In genomic region chr1:126916369-126916768, GRCm38 (mm10) we compare ENCODE assay signal across 16 mouse cellular contexts.
DNase-seq lines count a peak whose midpoint lies in the region; ATAC-seq lines count a peak whose summit lies in the region.
"Had no signal": no experiment of that assay in that cellular context is flagged by ENCODE, and none has a peak within 500 bp of the region (broad histone marks: within the 10 kb centered on the region; RNA-seq: fewer than 3 reads in every experiment).

No protein-coding gene starts in this region.

- H3K27ac ChIP-seq in hindbrain, embryonic 11.5 days (ENCODE audit: low read depth, low read length): no peak overlapping the region
- H3K27ac ChIP-seq in midbrain, embryonic 13.5 days: no peak overlapping the region
- H3K27ac ChIP-seq: embryonic facial prominence, embryonic 13.5 days; heart, embryonic 13.5 days; lung, embryonic 15.5 days had no signal

- DNase-seq in R1 (ENCODE audit: low read depth, low spot score): peak; percentile 75
- DNase-seq in embryo, embryonic 9.5 days (ENCODE audit: extremely low spot score): peak; percentile 22
- peak; percentile 54 for DNase-seq in hindbrain, embryonic 11.5 days (ENCODE audit: low spot score)
- DNase-seq in lung, adult 18-20 months: no peak
- no peak for DNase-seq in right cerebral cortex, postnatal 36 days (ENCODE audit: low spot score in 2 of 2)
- DNase-seq: cerebellum, adult 2 months; kidney, adult 9 months; liver; right cerebral cortex, adult 18-20 months; thymus, adult 18-20 months had no signal

- ATAC-seq in hindbrain, embryonic 11.5 days (ENCODE audit: low FRiP score): peak; percentile 88
- peak; percentile 75; the same call in 1 of the 2 replicates for ATAC-seq in midbrain, embryonic 13.5 days
- ATAC-seq in cerebellum, adult (ENCODE audit: insufficient number of reproducible peaks, low FRiP score, low TSS enrichment): no peak

- H3K36me3 ChIP-seq in hindbrain, embryonic 11.5 days (ENCODE audit: control insufficient read depth, insufficient read depth, low read length): no peaks in the 10 kb centered on the region
- no peaks in the 10 kb centered on the region for H3K36me3 ChIP-seq in midbrain, embryonic 13.5 days
- H3K36me3 ChIP-seq: embryonic facial prominence, embryonic 13.5 days; heart, embryonic 13.5 days; lung, embryonic 15.5 days had no signal

- WGBS in hindbrain, embryonic 11.5 days: 32% methylated on average over 6 of the region's 6 CpGs
- 14% methylated on average over 6 of the region's 6 CpGs for WGBS in midbrain, embryonic 13.5 days

- H3K4me2 ChIP-seq in hindbrain, embryonic 11.5 days (replicated peaks; ENCODE audit: low read depth, low read length): no peak overlapping the region
- H3K4me2 ChIP-seq in midbrain, embryonic 13.5 days (replicated peaks): no peak overlapping the region
- H3K4me2 ChIP-seq: embryonic facial prominence, embryonic 13.5 days; heart, embryonic 13.5 days; lung, embryonic 15.5 days had no signal

- no peaks in the 10 kb centered on the region for H3K4me1 ChIP-seq in hindbrain, embryonic 11.5 days (replicated peaks; ENCODE audit: control insufficient read depth, insufficient read depth, low read length)
- peaks cover 6% of the 10 kb centered on the region; the same call in 1 of the 2 replicates for H3K4me1 ChIP-seq in midbrain, embryonic 13.5 days (replicated peaks)
- H3K4me1 ChIP-seq: embryonic facial prominence, embryonic 13.5 days; heart, embryonic 13.5 days; megakaryocyte, embryonic 14.5 days had no signal

- H3K27me3 ChIP-seq in hindbrain, embryonic 11.5 days (ENCODE audit: control insufficient read depth, insufficient read depth, low read length): no peaks in the 10 kb centered on the region
- H3K27me3 ChIP-seq in midbrain, embryonic 13.5 days: 0 out of 2 replicates have a peak, but pooled peaks cover 3% of the 10 kb centered on the region
- H3K27me3 ChIP-seq: embryonic facial prominence, embryonic 13.5 days; heart, embryonic 13.5 days; lung, embryonic 15.5 days; megakaryocyte, embryonic 14.5 days had no signal

- H3K9me3 ChIP-seq in hindbrain, embryonic 11.5 days (ENCODE audit: control insufficient read depth, low read length): no peaks in the 10 kb centered on the region
- H3K9me3 ChIP-seq in midbrain, embryonic 13.5 days: no peaks in the 10 kb centered on the region
- H3K9me3 ChIP-seq: embryonic facial prominence, embryonic 13.5 days; heart, embryonic 13.5 days; lung, embryonic 15.5 days had no signal

- no peak overlapping the region for H3K9ac ChIP-seq in hindbrain, embryonic 11.5 days (ENCODE audit: low read depth, low read length)
- no peak overlapping the region for H3K9ac ChIP-seq in midbrain, embryonic 13.5 days (replicated peaks)
- H3K9ac ChIP-seq: embryonic facial prominence, embryonic 13.5 days; heart, embryonic 13.5 days; lung, embryonic 15.5 days had no signal

- H3K4me3 ChIP-seq in hindbrain, embryonic 11.5 days (ENCODE audit: low read depth, low read length): no peak overlapping the region
- no peak overlapping the region for H3K4me3 ChIP-seq in midbrain, embryonic 13.5 days (replicated peaks)
- H3K4me3 ChIP-seq: embryonic facial prominence, embryonic 13.5 days; heart, embryonic 13.5 days; lung, embryonic 15.5 days; megakaryocyte, embryonic 14.5 days had no signal

Comparison
In these comparisons a context has a peak if more than half of its experiments do, and no peak if none do; other contexts are left out.
1. DNase-seq: peak in R1 (single experiment), embryo, embryonic 9.5 days (single experiment) and hindbrain, embryonic 11.5 days (single experiment); none in lung, adult 18-20 months (0 of 2) and right cerebral cortex, postnatal 36 days (0 of 2).